Mouse (Mus musculus) CD4-positive naive resting alpha-beta T cell, adult 76 days (primary cell): ENCODE measurements around the gene Olfr20. TPM values are rescaled to one million over a fixed set of nuclear protein-coding genes. Genes with fewer than 3 reads are reported as not detected.

ENCODE experiments used
- total RNA-seq: library from RNA; stranded (reverse); gene quantifications from one replicate; pipeline ENCODE4 v1.2.4, GENCODE M21; 2023

The Olfr20 gene
- not detected for total RNA-seq

GRCm38 (mm10) chr11:73350483-73350882, at the start of gene Olfr20:
Gene Olfr20 (plus strand): TSS chr11:73350783.

GRCm38 (mm10) chr11:73329442-73329841, 21.1 kb upstream of the Olfr20 start, which contains the start of the genes Aspa, Gm49340 and Spata22:
Gene Aspa (minus strand): TSS chr11:73329596.
Gene Gm49340 (plus strand): TSS chr11:73329741.
Gene Spata22 (plus strand): TSS chr11:73329741.

GRCm38 (mm10) chr11:73370946-73371345, 20.4 kb downstream of the Olfr20 start, which contains the start of gene Olfr376:
Gene Olfr376 (plus strand): TSS chr11:73371246.

GRCm38 (mm10) chr11:73399514-73399913, 48.9 kb downstream of the Olfr20 start, which contains the start of gene Olfr1:
Gene Olfr1 (minus strand): TSS chr11:73399614.

Other genes starting within 250 kb of the Olfr20 start
- 2.1 TPM for gene Haspin, start 212.5 kb upstream of the Olfr20 start, total RNA-seq
- not detected for gene P2rx5, start 190.4 kb upstream of the Olfr20 start, total RNA-seq
- gene Emc6, start 173.7 kb upstream of the Olfr20 start, total RNA-seq, result 50.9 TPM
- 7.9 TPM for gene Tax1bp3, start 173.7 kb upstream of the Olfr20 start, total RNA-seq
- 22.3 TPM for gene Ctns, start 151.7 kb upstream of the Olfr20 start, total RNA-seq
- gene Shpk, start 151.3 kb upstream of the Olfr20 start, total RNA-seq, result 6.1 TPM
- gene Trpv1, start 116.5 kb upstream of the Olfr20 start, total RNA-seq, result not detected
- gene Trpv3, start 83.4 kb upstream of the Olfr20 start, total RNA-seq, result not detected
- gene Aspa, start 21.2 kb upstream of the Olfr20 start, total RNA-seq, result 1.2 TPM
- gene Gm49340, start 21.0 kb upstream of the Olfr20 start, total RNA-seq, result not detected
- gene Spata22, start 21.0 kb upstream of the Olfr20 start, total RNA-seq, result not detected
- not detected for gene Olfr376, start 20.5 kb downstream of the Olfr20 start, total RNA-seq
- not detected for gene Olfr1, start 48.8 kb downstream of the Olfr20 start, total RNA-seq
- not detected for gene Olfr378, start 77.7 kb downstream of the Olfr20 start, total RNA-seq
- not detected for gene Olfr380, start 106.7 kb downstream of the Olfr20 start, total RNA-seq
- gene Olfr381, start 140.8 kb downstream of the Olfr20 start, total RNA-seq, result not detected
- not detected for gene Olfr382, start 166.4 kb downstream of the Olfr20 start, total RNA-seq
- not detected for gene Olfr385, start 242.2 kb downstream of the Olfr20 start, total RNA-seq
- gene Olfr384, start 247.8 kb downstream of the Olfr20 start, total RNA-seq, result not detected